Mouse (Mus musculus) embryonic fibroblast, embryonic 13.5 days (primary cell): ENCODE measurements around the gene Pip4k2a. TPM values are rescaled to one million over a fixed set of nuclear protein-coding genes. Genes with fewer than 3 reads are reported as not detected.
"Not testable (repeated sequence)": the region's sequence is repeated elsewhere in the genome, so short reads cannot be mapped to it uniquely, and the experiment has no call there.

ENCODE experiments used
- H3K27ac ChIP-seq: 2 replicates; pipeline ENCODE4 v1.5.1; 2012; ENCODE audit warnings: low read length, control low read depth, inconsistent platforms; ENCODE audit not compliant: insufficient read depth
- H3K4me1 ChIP-seq: 2 replicates; pipeline ENCODE4 v1.6.1; 2011; ENCODE audit warnings: low read length; ENCODE audit not compliant: control insufficient read depth, insufficient read depth
- H3K4me3 ChIP-seq: 2 replicates; pipeline ENCODE4 v1.5.1; 2011; ENCODE audit warnings: mild to moderate bottlenecking, control low read depth, low read length; ENCODE audit not compliant: insufficient read depth
- CTCF ChIP-seq: IDR thresholded peaks from 2 replicates; pipeline ENCODE4 v1.5.1; 2011; ENCODE audit warnings: mild to moderate bottlenecking, control low read depth, low read length, moderate library complexity, borderline replicate concordance; ENCODE audit not compliant: insufficient read depth
- POLR2A ChIP-seq: IDR thresholded peaks from 2 replicates; pipeline ENCODE4 v1.6.1; 2011; ENCODE audit warnings: low read depth, mild to moderate bottlenecking, control low read depth, low read length, moderate library complexity
- polyA plus RNA-seq: library from polyadenylated mRNA; stranded (reverse); fragments of >200 nt; gene quantifications from 2 replicates; pipeline ENCODE4 v1.2.4, GENCODE M21; 2011; ENCODE audit warnings: low read depth; ENCODE audit not compliant: missing spikeins, insufficient read length

Gene Pip4k2a
- 39.4 and 42.2 TPM in 2 replicates for polyA plus RNA-seq

DNA sequence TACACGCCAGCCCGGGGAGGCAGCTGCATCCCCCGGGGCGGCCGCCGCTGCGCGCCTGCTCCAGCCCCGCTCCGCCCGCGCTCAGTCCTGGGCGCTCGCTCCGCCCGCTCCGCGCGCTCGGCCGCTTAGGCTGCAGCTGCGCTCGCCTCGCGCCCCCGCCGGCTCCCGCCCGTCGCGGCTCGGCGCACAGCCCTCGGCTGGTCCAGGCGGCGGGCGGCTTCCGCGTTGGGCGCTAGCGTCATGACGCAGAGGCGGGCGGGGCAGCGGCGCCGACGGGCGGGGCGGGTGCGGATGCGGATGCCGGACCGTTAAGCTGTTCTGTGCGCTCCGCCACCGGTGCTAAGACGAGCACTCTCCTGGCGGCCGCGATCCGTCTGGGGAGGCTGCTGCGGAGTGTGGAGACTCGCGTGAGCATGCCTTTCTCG, at the start of gene Pip4k2a, which contains the start of gene 4930426L09Rik:
Pip4k2a (minus strand) TSS at position 73 of the 425 bp plus-strand sequence.
4930426L09Rik (plus strand) TSS at position 290 of the 425 bp plus-strand sequence.
- Histone ChIP-seq H3K4me1 (no peaks in the 10 kb centered on the region; the same call in 1 of the 2 replicates), H3K4me3 (peak within 1 kb of the TSS; percentile 93), H3K27ac (peak within 1 kb of the TSS; percentile 79)
- TF ChIP-seq CTCF (no peak), POLR2A (peak; percentile 94)

DNA sequence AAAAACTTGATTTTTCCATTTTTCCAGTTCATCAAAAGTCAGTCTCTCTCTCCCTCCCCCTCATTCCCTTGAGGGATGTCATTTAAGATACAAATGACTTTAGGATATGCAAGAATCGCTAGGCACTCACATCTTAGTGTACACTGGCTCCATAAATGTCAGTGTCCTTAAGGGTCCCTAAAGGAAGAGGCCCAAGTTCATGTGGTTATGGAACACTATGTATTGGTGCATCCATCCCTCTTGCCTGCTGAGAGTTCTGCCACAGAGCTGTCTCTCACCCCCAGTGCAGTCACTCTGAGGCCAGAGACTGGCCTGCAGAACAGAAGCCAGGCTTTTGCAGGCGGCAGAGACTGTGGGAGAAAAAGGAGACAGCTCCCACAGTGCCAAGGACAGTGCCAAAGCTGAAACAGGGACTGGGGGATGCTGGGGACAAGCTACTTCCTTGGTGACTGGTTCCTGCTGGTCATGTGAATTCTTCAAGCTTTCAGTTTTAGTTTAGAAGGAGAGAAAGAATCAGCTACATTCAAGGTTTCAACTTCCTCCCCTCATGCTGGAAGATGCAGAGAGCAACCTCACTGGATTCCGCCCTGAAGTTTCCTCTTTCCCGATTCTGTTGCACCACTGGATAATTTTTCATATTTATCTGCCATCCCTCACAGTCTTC, 40.1 kb upstream of the Pip4k2a start:
- no peak for TF ChIP-seq CTCF
- no peak for TF ChIP-seq POLR2A
- no peak overlapping the region for H3K27ac ChIP-seq
- no peaks in the 10 kb centered on the region for H3K4me1 ChIP-seq
- H3K4me3 ChIP-seq = no peak overlapping the region

DNA sequence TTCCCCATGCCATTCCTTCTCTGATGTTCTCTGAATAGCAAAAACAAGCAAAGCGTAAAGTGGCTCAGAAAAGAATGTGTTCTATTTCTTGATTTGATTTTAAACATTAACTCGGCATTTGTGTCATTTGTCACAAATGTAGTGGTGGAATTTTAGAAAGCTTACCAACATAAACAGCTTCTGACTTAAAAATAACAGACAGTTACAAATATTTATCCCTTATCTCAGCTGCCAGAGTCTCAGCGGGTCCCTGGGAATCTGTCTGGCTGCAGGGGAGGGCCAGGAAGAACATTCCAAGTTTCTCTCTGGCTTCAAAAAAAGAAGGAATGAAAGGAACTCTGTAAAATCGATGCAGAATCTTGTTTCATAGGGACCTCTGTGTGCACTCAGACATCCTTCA, 39.5 kb upstream of the Pip4k2a start:
- no peak overlapping the region for H3K4me3 ChIP-seq
- H3K4me1 ChIP-seq = no peaks in the 10 kb centered on the region
- TF ChIP-seq CTCF = no peak
- TF ChIP-seq POLR2A = no peak
- H3K27ac ChIP-seq = no peak overlapping the region

DNA sequence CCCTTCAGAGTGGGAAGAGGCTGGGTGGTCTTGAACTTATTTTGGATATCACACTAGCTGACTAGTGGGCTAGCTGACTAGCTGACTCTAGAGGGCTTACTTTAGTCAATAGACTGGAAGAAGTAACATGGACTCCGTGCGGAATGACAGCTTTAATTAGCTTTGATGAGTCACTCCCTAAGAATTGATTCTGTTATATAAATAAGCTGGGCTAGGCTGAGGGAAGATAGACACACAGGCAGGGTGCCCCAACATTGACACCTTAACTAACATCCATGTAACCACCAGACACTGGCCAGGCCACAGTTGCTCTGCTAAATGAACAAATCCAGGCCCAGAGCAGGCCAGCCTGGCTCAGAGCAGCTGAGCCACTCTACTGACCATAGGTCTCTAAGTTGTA, 26.9 kb upstream of the Pip4k2a start:
- H3K4me1 ChIP-seq = no peaks in the 10 kb centered on the region
- TF ChIP-seq POLR2A (no peak), CTCF (no peak)
- no peak overlapping the region for H3K27ac ChIP-seq
- H3K4me3 ChIP-seq = no peak overlapping the region

DNA sequence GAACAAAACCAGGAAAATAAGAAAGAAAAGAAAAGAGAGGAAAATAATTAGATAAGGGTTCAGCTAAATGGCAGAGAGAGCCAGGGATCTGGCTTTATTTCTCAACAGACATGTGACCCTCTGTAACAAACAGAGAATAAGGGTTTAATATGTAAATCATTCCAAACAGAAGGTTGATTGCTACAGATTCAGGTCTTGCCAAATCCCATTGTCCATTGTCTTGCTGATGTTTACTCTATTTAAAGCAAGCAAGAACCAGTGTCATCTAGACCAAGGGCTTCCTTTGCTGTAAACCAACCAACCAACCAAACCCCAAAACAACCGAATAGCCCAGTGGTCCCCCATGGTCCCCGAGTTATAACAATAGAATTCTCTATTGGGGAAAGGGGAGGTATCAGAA, 20.1 kb upstream of the Pip4k2a start:
- no peak for TF ChIP-seq POLR2A
- no peaks in the 10 kb centered on the region for H3K4me1 ChIP-seq
- no peak overlapping the region for H3K4me3 ChIP-seq
- no peak overlapping the region for H3K27ac ChIP-seq

DNA sequence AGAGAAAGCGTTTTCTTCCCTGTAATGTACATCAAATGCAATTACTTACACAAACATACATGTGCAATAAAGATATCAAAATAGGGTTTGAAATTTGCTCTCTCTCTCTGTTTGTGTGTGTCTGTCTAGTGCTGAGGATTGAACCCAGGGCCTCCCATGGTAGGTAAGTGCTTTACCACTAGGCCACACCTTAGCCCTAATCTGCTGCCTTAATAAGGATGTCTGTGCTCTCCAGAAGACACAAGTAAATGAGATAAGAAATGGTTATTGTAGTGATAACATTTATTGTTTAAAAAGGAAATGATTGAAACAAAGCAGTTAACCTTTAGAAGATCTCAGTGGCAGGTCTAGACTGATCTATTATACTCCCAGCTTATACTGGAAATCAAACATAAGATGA, 18.9 kb upstream of the Pip4k2a start:
- no peak overlapping the region for H3K4me3 ChIP-seq
- no peak overlapping the region for H3K27ac ChIP-seq
- no peak for TF ChIP-seq CTCF
- TF ChIP-seq POLR2A = no peak
- no peaks in the 10 kb centered on the region for H3K4me1 ChIP-seq

DNA sequence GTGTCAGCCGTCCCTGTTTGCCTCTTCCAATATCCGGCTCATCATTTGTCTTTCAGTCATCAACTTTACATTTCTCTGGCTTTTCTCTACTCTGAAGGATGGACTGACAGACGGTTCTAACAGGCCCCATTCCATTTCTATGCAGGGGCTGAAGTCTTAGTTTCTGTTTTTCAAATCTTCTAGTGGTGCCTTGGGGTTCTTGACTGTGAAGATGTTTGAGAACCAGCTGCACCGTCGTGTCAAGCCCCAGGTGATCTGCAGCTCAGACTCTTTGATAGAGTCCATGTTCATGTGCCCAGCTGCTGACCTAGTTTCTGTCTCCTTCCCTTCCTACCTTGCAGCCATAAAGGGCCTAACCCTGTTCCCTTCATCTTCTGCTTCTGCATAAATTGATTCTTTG, 18.4 kb upstream of the Pip4k2a start:
- no peak for TF ChIP-seq POLR2A
- no peak for TF ChIP-seq CTCF
- Histone ChIP-seq H3K4me1 (no peaks in the 10 kb centered on the region), H3K4me3 (no peak overlapping the region), H3K27ac (no peak overlapping the region)

DNA sequence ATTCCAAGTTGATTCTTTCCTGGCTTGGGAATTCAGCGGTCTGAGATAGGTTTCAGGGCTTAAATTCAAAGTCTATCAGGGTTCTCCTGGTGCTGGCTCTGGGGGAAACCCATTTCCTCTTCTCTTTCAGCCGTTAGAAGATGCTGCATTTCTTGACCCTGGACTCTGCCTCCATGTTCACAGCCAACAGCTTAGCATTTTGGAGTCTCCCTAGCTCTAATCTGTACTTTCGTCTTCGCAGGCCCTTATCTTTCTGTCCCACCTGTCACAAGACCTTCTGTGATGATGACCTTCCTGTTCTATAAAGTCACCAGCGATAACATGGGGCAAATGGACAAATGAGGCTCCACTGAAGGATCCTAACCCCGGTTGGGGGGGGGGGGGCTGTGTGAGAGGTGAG, 13.5 kb upstream of the Pip4k2a start:
- no peak overlapping the region for H3K27ac ChIP-seq
- H3K4me1 ChIP-seq = no peaks in the 10 kb centered on the region
- no peak overlapping the region for H3K4me3 ChIP-seq
- TF ChIP-seq POLR2A = no peak
- TF ChIP-seq CTCF = no peak

DNA sequence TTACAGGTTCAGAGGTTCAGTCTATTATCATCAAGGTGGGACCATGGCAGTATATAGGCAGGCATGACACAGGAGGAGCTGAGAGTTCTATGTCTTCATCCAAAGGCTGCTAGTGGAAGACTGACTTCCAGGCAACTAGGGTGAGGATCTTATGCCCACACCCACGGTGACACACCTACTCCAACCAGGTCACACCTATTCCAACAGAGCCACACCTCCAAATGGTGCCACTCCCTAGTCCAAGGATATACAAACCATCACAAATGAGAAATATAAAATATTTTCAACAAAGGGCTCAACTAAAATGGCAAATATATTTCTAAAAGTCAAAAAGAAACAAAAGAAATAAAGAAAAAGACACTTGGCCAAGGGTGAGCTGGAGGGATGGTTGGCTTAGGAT, 12.6 kb upstream of the Pip4k2a start:
- not testable (repeated sequence) for H3K4me3 ChIP-seq, H3K27ac ChIP-seq, H3K4me1 ChIP-seq

DNA sequence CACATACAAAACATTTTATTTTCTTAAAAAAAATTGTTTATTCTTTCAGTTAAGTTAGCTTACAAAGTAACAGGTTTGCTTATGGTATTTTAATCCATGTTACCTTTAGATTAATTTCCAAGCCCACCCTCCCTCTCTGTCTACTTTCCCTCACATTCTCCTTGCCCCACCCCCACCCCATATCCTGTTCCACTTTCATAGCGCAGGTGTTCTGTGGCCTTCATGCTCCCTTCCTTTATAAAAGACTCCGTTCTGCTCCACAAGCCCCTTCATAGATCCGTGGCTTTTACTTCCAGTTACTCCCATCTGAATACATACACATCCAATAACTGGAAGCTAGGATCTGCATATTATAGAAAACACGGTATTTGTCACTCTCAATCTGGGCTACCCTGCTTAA, 9.7 kb upstream of the Pip4k2a start:
- no peak for TF ChIP-seq POLR2A
- no peak for TF ChIP-seq CTCF
- Histone ChIP-seq H3K4me1 (no peaks in the 10 kb centered on the region), H3K27ac (no peak overlapping the region), H3K4me3 (no peak overlapping the region)

DNA sequence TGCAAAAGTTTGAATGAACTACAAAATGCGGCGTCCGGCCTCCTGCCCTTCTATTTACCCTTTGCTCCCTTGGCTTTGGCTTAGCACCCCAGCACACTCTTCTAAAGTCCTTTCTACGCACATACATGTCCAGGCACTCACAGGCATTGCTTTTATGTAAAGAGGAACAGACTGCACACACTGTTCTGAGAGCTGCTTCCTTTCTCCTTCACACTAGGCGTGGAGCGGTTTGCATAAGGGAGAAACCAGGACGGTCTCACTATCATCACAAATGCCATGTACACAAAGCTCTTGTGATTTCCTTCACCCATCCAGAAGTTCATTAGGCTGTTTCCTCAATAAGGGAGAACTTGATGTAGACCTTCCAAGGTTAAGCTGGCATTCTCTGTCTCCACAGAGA, 8.2 kb upstream of the Pip4k2a start:
- Histone ChIP-seq H3K27ac (no peak overlapping the region), H3K4me1 (no peaks in the 10 kb centered on the region), H3K4me3 (no peak overlapping the region)
- TF ChIP-seq CTCF = no peak
- no peak for TF ChIP-seq POLR2A
